Mouse (Mus musculus) cortical plate, adult 2 months (tissue): ENCODE measurements around the gene Daglb.

Experiments
- CTCF ChIP-seq: fragments of 200-500 bp; IDR thresholded peaks from 2 replicates; pipeline ENCODE4 v1.5.1; 2011; ENCODE audit warnings: mild to moderate bottlenecking, control low read depth, low read length; ENCODE audit not compliant: insufficient read depth; ENCODE audit errors: extremely low read depth
- POLR2A ChIP-seq: fragments of 200-500 bp; IDR thresholded peaks from 2 replicates; pipeline ENCODE4 v1.6.1; 2011; ENCODE audit warnings: mild to moderate bottlenecking, low read length, control low read depth; ENCODE audit not compliant: insufficient read depth; ENCODE audit errors: extremely low read depth

GRCm38 (mm10) chr5:143552911-143553310, 88.5 kb downstream of the Daglb start:
- TF ChIP-seq POLR2A: no peak
- no peak for TF ChIP-seq CTCF
